Mouse (Mus musculus): ENCODE results near the gene Gng4. TPM values are rescaled to one million over a fixed set of nuclear protein-coding genes. Genes with fewer than 3 reads are reported as not detected.

Gng4 gene
- polyA plus RNA-seq, 1 experiment from 2014 or later = 17.2 TPM

DNA sequence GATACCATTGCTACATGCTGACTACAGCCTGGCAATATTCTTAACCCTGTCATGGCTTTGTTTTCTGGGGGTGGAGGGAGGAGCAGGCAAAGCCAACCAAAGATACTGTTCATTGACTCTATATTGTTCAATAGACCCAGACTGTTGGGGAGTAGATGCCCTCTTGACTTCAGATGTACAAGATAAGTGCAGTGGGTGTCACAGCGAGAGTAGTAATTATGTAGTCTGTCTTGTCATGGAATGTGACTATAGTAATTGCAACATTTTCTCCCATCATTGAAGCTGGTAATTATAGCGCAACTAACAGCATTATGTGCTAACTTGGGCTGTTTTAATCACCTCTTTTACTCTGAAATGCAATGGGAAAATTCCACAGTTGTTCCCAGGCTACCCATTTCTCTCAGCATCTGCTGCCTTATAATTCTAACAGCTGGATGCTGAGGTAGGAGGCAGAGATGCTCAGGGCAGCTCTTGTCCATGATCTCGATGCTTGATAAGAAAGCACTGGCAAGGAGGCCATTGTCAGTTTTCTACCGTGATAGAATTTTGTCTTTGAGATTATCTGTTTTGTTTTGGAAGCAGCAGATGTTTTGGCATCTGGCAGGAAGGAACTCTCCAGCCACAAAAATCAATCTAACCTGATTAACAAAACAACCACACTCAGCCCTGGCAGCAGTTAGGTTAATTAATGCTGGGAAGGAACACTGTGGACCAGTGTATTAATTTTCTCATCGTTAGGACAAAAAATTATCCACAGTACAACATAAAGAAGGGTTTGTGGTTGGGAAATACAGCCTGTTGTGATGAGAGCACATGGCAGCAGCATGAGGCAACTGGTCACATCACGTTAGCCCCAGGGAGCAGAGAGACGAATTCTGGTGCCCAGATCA, 36.6 kb downstream of the Gng4 start:
- Histone ChIP-seq H3K9me3 (replicated peaks) (no peaks in the 10 kb centered on the region), H3K36me3 (no peaks in the 10 kb centered on the region), H3K4me1 (no peaks in the 10 kb centered on the region), H3K4me3 (replicated peaks) (no peak overlapping the region), H3K9ac (no peak overlapping the region), H3K27ac (replicated peaks) (no peak overlapping the region), H3K4me2 (replicated peaks) (no peak overlapping the region), H3K27me3 (no peaks in the 10 kb centered on the region)
- no peak for ATAC-seq (ENCODE audit: insufficient number of reproducible peaks, low FRiP score, low TSS enrichment, low read depth)
- whole genome bisulfite sequencing = 53% methylated on average over 7 of the region's 7 CpGs

DNA sequence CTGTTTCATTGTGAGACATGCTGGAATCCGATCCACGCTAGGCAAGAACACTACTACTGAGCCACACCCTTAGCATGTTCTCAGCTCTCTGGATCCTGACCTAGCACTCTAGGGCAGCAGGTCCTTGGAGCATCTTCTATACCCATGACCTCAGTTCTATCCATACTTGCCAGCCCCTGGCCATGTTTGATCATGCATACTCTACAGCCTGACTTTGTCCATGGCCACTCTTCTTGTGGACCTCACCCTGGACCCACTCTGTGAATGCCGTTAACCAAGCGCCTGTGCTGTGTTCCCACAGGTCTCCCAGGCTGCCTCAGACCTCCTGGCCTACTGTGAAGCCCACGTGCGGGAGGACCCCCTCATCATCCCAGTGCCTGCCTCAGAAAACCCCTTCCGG, 41.1 kb downstream of the Gng4 start:
- WGBS = 89% methylated on average over 7 of the region's 7 CpGs
- H3K9me3 ChIP-seq (replicated peaks) = no peaks in the 10 kb centered on the region

GRCm38 (mm10) chr13:13826533-13826932, 42.7 kb downstream of the Gng4 start:
- Histone ChIP-seq H3K27ac (replicated peaks) (no peak overlapping the region), H3K9me3 (replicated peaks) (no peaks in the 10 kb centered on the region), H3K9ac (no peak overlapping the region), H3K36me3 (no peaks in the 10 kb centered on the region), H3K4me3 (replicated peaks) (no peak overlapping the region), H3K27me3 (no peaks in the 10 kb centered on the region), H3K4me1 (no peaks in the 10 kb centered on the region), H3K4me2 (replicated peaks) (no peak overlapping the region)
- ATAC-seq (ENCODE audit: insufficient number of reproducible peaks, low FRiP score, low TSS enrichment, low read depth) = 0 out of 2 replicates have a peak, but pooled peaks have one; percentile 39
- 62% methylated on average over 6 of the region's 6 CpGs for WGBS

More for the DNA sequence above, 41.1 kb downstream of the Gng4 start:
- H3K4me2 ChIP-seq (replicated peaks) = no peak overlapping the region
- H3K36me3 ChIP-seq = no peaks in the 10 kb centered on the region
- no peak for ATAC-seq (ENCODE audit: insufficient number of reproducible peaks, low FRiP score, low TSS enrichment, low read depth)
- H3K27me3 ChIP-seq = no peaks in the 10 kb centered on the region
- no peaks in the 10 kb centered on the region for H3K4me1 ChIP-seq
- H3K27ac ChIP-seq (replicated peaks) = no peak overlapping the region
- H3K4me3 ChIP-seq (replicated peaks) = no peak overlapping the region
- no peak overlapping the region for H3K9ac ChIP-seq

DNA sequence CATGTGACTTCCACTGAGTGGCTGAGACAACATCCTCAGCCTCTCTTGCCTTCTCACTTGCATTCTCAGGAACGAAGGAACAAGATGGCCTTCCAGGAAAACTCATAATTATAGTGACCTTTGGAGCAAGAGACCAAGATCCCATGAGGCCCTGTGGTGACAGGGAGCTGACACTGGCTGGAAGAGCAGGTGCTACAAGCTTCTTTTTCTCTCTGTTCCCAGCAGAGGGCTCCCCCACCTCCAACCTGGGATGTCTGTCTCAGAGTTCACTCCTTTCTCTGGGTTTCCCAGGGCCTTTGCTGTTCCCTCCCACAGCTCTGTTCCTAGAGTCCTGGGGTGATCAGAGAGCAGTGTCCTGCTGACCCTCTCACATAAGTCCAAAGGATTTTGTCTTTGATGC, 44.3 kb downstream of the Gng4 start:
- Histone ChIP-seq H3K4me3 (replicated peaks) (no peak overlapping the region), H3K9me3 (replicated peaks) (no peaks in the 10 kb centered on the region), H3K4me1 (no peaks in the 10 kb centered on the region), H3K27me3 (no peaks in the 10 kb centered on the region), H3K36me3 (no peaks in the 10 kb centered on the region), H3K27ac (replicated peaks) (no peak overlapping the region), H3K4me2 (replicated peaks) (no peak overlapping the region), H3K9ac (no peak overlapping the region)
- 34% methylated on average over 1 of the region's 1 CpGs for WGBS
- ATAC-seq (ENCODE audit: insufficient number of reproducible peaks, low FRiP score, low TSS enrichment, low read depth) = no peak

GRCm38 (mm10) chr13:13830469-13831074, 46.7 kb downstream of the Gng4 start:
- 31% methylated on average over 4 of the region's 4 CpGs for WGBS
- H3K27ac ChIP-seq (replicated peaks) = no peak overlapping the region
- H3K27me3 ChIP-seq = no peaks in the 10 kb centered on the region
- H3K9me3 ChIP-seq (replicated peaks) = no peaks in the 10 kb centered on the region
- ATAC-seq (ENCODE audit: insufficient number of reproducible peaks, low FRiP score, low TSS enrichment, low read depth) = no peak
- no peaks in the 10 kb centered on the region for H3K36me3 ChIP-seq
- no peak overlapping the region for H3K4me2 ChIP-seq (replicated peaks)
- no peak overlapping the region for H3K9ac ChIP-seq
- no peaks in the 10 kb centered on the region for H3K4me1 ChIP-seq
- H3K4me3 ChIP-seq (replicated peaks) = no peak overlapping the region

DNA sequence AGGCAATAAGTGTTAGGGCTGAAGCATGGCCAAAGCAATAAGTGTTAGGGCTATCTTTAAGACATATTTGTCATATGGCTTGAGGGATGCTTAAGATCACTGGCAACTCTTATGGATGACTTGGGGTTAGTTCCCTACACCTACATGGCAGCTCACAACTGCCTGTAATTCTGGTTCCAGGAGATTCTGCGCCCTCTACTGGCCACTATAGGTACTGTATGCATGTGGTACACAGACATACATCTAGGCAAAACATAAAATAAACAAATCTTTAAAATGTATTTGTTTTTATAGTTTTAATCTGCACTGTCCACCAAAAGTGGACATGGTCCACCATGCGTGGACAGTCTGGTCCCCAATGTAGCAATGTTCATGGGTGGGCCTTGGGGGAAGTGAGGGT, 51.3 kb downstream of the Gng4 start:
- Histone ChIP-seq H3K27ac (replicated peaks) (no peak overlapping the region), H3K4me2 (replicated peaks) (no peak overlapping the region), H3K27me3 (no peaks in the 10 kb centered on the region), H3K36me3 (no peaks in the 10 kb centered on the region), H3K4me3 (replicated peaks) (no peak overlapping the region), H3K4me1 (no peaks in the 10 kb centered on the region), H3K9ac (no peak overlapping the region), H3K9me3 (replicated peaks) (0 out of 2 replicates have a peak, but pooled peaks cover 4% of the 10 kb centered on the region)
- 60% methylated on average over 2 of the region's 2 CpGs for WGBS
- ATAC-seq (ENCODE audit: insufficient number of reproducible peaks, low FRiP score, low TSS enrichment, low read depth) = no peak

GRCm38 (mm10) chr13:13845021-13845420, 61.2 kb downstream of the Gng4 start:
- Histone ChIP-seq H3K4me2 (replicated peaks) (no peak overlapping the region), H3K4me1 (no peaks in the 10 kb centered on the region), H3K27me3 (no peaks in the 10 kb centered on the region), H3K4me3 (replicated peaks) (no peak overlapping the region), H3K9ac (no peak overlapping the region), H3K9me3 (replicated peaks) (no peaks in the 10 kb centered on the region), H3K27ac (replicated peaks) (no peak overlapping the region), H3K36me3 (no peaks in the 10 kb centered on the region)
- ATAC-seq (ENCODE audit: insufficient number of reproducible peaks, low FRiP score, low TSS enrichment, low read depth) = no peak
- 48% methylated on average over 4 of the region's 4 CpGs for WGBS

- 77% methylated on average over 3 of the region's 3 CpGs for WGBS
- Histone ChIP-seq H3K4me2 (replicated peaks) (no peak overlapping the region), H3K9me3 (replicated peaks) (no peaks in the 10 kb centered on the region), H3K9ac (no peak overlapping the region), H3K4me3 (replicated peaks) (no peak overlapping the region), H3K27ac (replicated peaks) (no peak overlapping the region), H3K36me3 (no peaks in the 10 kb centered on the region), H3K27me3 (no peaks in the 10 kb centered on the region), H3K4me1 (no peaks in the 10 kb centered on the region)
- no peak for ATAC-seq (ENCODE audit: insufficient number of reproducible peaks, low FRiP score, low TSS enrichment, low read depth)
Observed at GRCm38 (mm10) chr13:13847075-13847599, 63.3 kb downstream of the Gng4 start.

GRCm38 (mm10) chr13:13857190-13857589, 73.3 kb downstream of the Gng4 start:
- H3K27me3 ChIP-seq = no peaks in the 10 kb centered on the region
- H3K4me1 ChIP-seq = no peaks in the 10 kb centered on the region
- no peaks in the 10 kb centered on the region for H3K36me3 ChIP-seq
- no peak for ATAC-seq (ENCODE audit: insufficient number of reproducible peaks, low FRiP score, low TSS enrichment, low read depth)
- WGBS = 65% methylated on average over 4 of the region's 4 CpGs
- H3K9ac ChIP-seq = no peak overlapping the region
- H3K4me2 ChIP-seq (replicated peaks) = no peak overlapping the region
- H3K9me3 ChIP-seq (replicated peaks) = no peaks in the 10 kb centered on the region
- no peak overlapping the region for H3K4me3 ChIP-seq (replicated peaks)
- no peak overlapping the region for H3K27ac ChIP-seq (replicated peaks)

GRCm38 (mm10) chr13:13862346-13862745, 78.5 kb downstream of the Gng4 start:
- no peak overlapping the region for H3K27ac ChIP-seq (replicated peaks)
- 59% methylated on average over 11 of the region's 11 CpGs for WGBS
- no peak overlapping the region for H3K4me3 ChIP-seq (replicated peaks)
- no peaks in the 10 kb centered on the region for H3K27me3 ChIP-seq
- H3K9ac ChIP-seq = no peak overlapping the region
- no peaks in the 10 kb centered on the region for H3K36me3 ChIP-seq
- ATAC-seq (ENCODE audit: insufficient number of reproducible peaks, low FRiP score, low TSS enrichment, low read depth) = 0 out of 2 replicates have a peak, but pooled peaks have one; percentile 29
- H3K4me1 ChIP-seq = no peaks in the 10 kb centered on the region
- H3K4me2 ChIP-seq (replicated peaks) = no peak overlapping the region
- H3K9me3 ChIP-seq (replicated peaks) = no peaks in the 10 kb centered on the region

DNA sequence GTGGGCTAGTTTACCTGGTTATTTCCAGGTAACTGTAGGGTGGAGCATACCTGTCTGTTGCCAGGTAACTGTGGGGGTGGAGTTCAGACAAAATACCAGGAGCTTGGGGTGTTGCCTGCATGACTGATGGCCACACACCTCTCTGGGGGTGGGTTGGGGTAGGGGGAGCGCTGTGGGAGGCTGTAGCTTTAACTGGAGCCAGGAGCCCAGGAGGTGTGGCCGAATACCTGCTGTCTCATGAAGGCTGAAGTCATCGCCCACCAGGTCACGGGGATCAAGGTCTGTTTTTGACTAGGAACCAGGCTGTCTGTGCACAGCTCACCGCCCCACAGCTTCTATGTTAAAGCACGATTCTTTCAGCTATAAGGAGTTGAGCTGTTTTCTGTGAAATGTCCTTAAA, 79.1 kb downstream of the Gng4 start:
- no peaks in the 10 kb centered on the region for H3K4me1 ChIP-seq
- WGBS = 36% methylated on average over 6 of the region's 6 CpGs
- no peaks in the 10 kb centered on the region for H3K36me3 ChIP-seq
- ATAC-seq (ENCODE audit: insufficient number of reproducible peaks, low FRiP score, low TSS enrichment, low read depth) = no peak
- no peaks in the 10 kb centered on the region for H3K27me3 ChIP-seq
- H3K9me3 ChIP-seq (replicated peaks) = no peaks in the 10 kb centered on the region
- H3K4me3 ChIP-seq (replicated peaks) = no peak overlapping the region
- H3K9ac ChIP-seq = no peak overlapping the region
- no peak overlapping the region for H3K27ac ChIP-seq (replicated peaks)
- no peak overlapping the region for H3K4me2 ChIP-seq (replicated peaks)
